Comparison of ENCODE assay signal across 8 mouse cellular contexts in genomic region chr11:78513106-78513790, GRCm38 (mm10). TPM values are rescaled to one million over a fixed set of nuclear protein-coding genes. Genes with fewer than 3 reads are reported as not detected.
DNase-seq lines count a peak whose midpoint lies in the region; ATAC-seq and TF ChIP-seq lines count a peak whose summit lies in the region.

No protein-coding gene starts in this region.

- no peaks in the 10 kb centered on the region for H3K27me3 ChIP-seq in testis, adult 2 months (ENCODE audit: control insufficient read depth, insufficient read depth, low read length)
- H3K27me3 ChIP-seq in liver, embryonic 12.5 days (replicated peaks): no peaks in the 10 kb centered on the region

- peak overlapping the region; percentile 95 for H3K9ac ChIP-seq in liver, embryonic 12.5 days

- TF ChIP-seq POLR2A in testis, adult 2 months (IDR thresholded peaks at IDR 0.05; ENCODE audit: control insufficient read depth, low read depth, low read length): no peak

- H3K4me3 ChIP-seq in testis, adult 2 months (ENCODE audit: control insufficient read depth, low read depth, low read length): peak overlapping the region; percentile 16; the same call in 1 of the 2 replicates
- H3K4me3 ChIP-seq in liver, embryonic 12.5 days: peak overlapping the region; percentile 86

- WGBS in liver, embryonic 12.5 days (ENCODE audit: insufficient replicate concordance): 63% methylated on average over 3 of the region's 3 CpGs

- H3K9me3 ChIP-seq in liver, embryonic 12.5 days (replicated peaks): no peaks in the 10 kb centered on the region

- peaks cover 8% of the 10 kb centered on the region for H3K4me1 ChIP-seq in testis, adult 2 months (ENCODE audit: control insufficient read depth, insufficient read depth, low read length)
- H3K4me1 ChIP-seq in liver, embryonic 12.5 days: peaks cover 25% of the 10 kb centered on the region

- DNase-seq in cerebellum, adult 9-10 months: peak; percentile 63
- no peak for DNase-seq in cerebellum, adult 9-11 months
- DNase-seq in testis, postnatal 10 days (ENCODE audit: low spot score): no peak
- no peak for DNase-seq in retina, postnatal 1 day
- DNase-seq in cerebellum, postnatal 14 days: no peak
- no peak for DNase-seq in adrenal gland, postnatal 25 days

- H3K27ac ChIP-seq in testis, adult 2 months (ENCODE audit: control insufficient read depth, insufficient read depth, low read depth, low read length): no peak overlapping the region
- 0 out of 2 replicates have a peak overlapping the region, but pooled peaks have one; percentile 84 for H3K27ac ChIP-seq in liver, embryonic 12.5 days

- peak overlapping the region; percentile 92 for H3K4me2 ChIP-seq in liver, embryonic 12.5 days

- TF ChIP-seq CTCF in testis, adult 2 months (IDR thresholded peaks at IDR 0.05; ENCODE audit: control insufficient read depth, insufficient read depth, insufficient replicate concordance, low read depth, low read length): no peak

- peaks cover 4% of the 10 kb centered on the region for H3K36me3 ChIP-seq in testis, adult 2 months (ENCODE audit: control insufficient read depth, insufficient read depth, low read length)
- peaks cover 62% of the 10 kb centered on the region for H3K36me3 ChIP-seq in liver, embryonic 12.5 days

- ATAC-seq in liver, embryonic 12.5 days: no peak

RNA-seq across cellular contexts. Expression of gene Poldip2, which starts 1.3 kb away (rescaled TPM):
- 111 and 129 TPM in 2 replicates for polyA plus RNA-seq in testis, adult 2 months (2012; rRNA removed)
- polyA plus RNA-seq in liver, embryonic 12.5 days (2016; fragmentation: Nextera tagmentation; extraction: Ambion mirVana): 96.0 and 96.7 TPM in 2 replicates
- total RNA-seq in adrenal gland, postnatal 25 days (2021): 155 and 159 TPM in 2 replicates

RNA-seq across cellular contexts. Expression of gene Tmem199, which starts 1.3 kb away (rescaled TPM):
- polyA plus RNA-seq in testis, adult 2 months (2012; rRNA removed): 16.0 and 19.2 TPM in 2 replicates
- 40.6 and 41.7 TPM in 2 replicates for polyA plus RNA-seq in liver, embryonic 12.5 days (2016; fragmentation: Nextera tagmentation; extraction: Ambion mirVana)
- total RNA-seq in adrenal gland, postnatal 25 days (2021): 32.1 and 35.9 TPM in 2 replicates

RNA-seq across cellular contexts. Expression of gene Sebox, which starts 10.0 kb away (rescaled TPM):
- not detected in 2 replicates for polyA plus RNA-seq in testis, adult 2 months (2012; rRNA removed)
- 0.12 TPM in 1 of 2 replicates, not detected in the other for polyA plus RNA-seq in liver, embryonic 12.5 days (2016; fragmentation: Nextera tagmentation; extraction: Ambion mirVana)
- total RNA-seq in adrenal gland, postnatal 25 days (2021): not detected in 2 replicates

RNA-seq across cellular contexts. Expression of gene Vtn, which starts 14.4 kb away (rescaled TPM):
- 0.77 and 0.78 TPM in 2 replicates for polyA plus RNA-seq in testis, adult 2 months (2012; rRNA removed)
- polyA plus RNA-seq in liver, embryonic 12.5 days (2016; fragmentation: Nextera tagmentation; extraction: Ambion mirVana): 206 and 223 TPM in 2 replicates
- total RNA-seq in adrenal gland, postnatal 25 days (2021): 1.1 and 23.3 TPM in 2 replicates

RNA-seq across cellular contexts. Expression of gene Sarm1, which starts 15.7 kb away (rescaled TPM):
- polyA plus RNA-seq in testis, adult 2 months (2012; rRNA removed): 2.5 TPM in 2 replicates
- 0.25 and 0.38 TPM in 2 replicates for polyA plus RNA-seq in liver, embryonic 12.5 days (2016; fragmentation: Nextera tagmentation; extraction: Ambion mirVana)
- total RNA-seq in adrenal gland, postnatal 25 days (2021): 6.1 and 6.7 TPM in 2 replicates
